Mouse (Mus musculus) forebrain, postnatal 0 days (tissue): ENCODE data around the gene Hyal2. TPM values are rescaled to one million over a fixed set of nuclear protein-coding genes. Genes with fewer than 3 reads are reported as not detected.

Experiments used
- ATAC-seq: fragments of 200-750 bp; cut with Nextera tagmentation; 2 replicates; pipeline ENCODE4 v1.8.0; 2017; ENCODE audit warnings: mild to moderate bottlenecking, moderate library complexity
- DNase-seq: peaks from one replicate; pipeline ENCODE4 v3.0.0-alpha.2; 2015
- H3K27ac ChIP-seq: fragments of 300-500 bp; sonication (generic); 2 replicates; pipeline ENCODE4 v1.5.1; 2014; ENCODE audit warnings: low read depth, mild to moderate bottlenecking, antibody characterized with exemption, low read length, moderate library complexity, mixed read lengths
- H3K27me3 ChIP-seq: fragments of 300-500 bp; sonication (generic); 2 replicates; pipeline ENCODE4 v1.6.1; 2014; ENCODE audit warnings: mild to moderate bottlenecking, low read length, mixed read lengths; ENCODE audit not compliant: insufficient read depth
- H3K36me3 ChIP-seq: fragments of 300-500 bp; sonication (generic); 2 replicates; pipeline ENCODE4 v1.6.1; 2014; ENCODE audit warnings: mild to moderate bottlenecking, moderate library complexity; ENCODE audit not compliant: insufficient read depth
- H3K4me1 ChIP-seq: fragments of 300-500 bp; sonication (generic); 2 replicates; pipeline ENCODE4 v1.6.1; 2014; ENCODE audit warnings: antibody characterized with exemption; ENCODE audit not compliant: insufficient read depth
- H3K4me2 ChIP-seq: fragments of 300-500 bp; sonication (generic); 2 replicates; pipeline ENCODE4 v1.6.1; 2014; ENCODE audit warnings: low read depth, mild to moderate bottlenecking, moderate library complexity
- H3K4me3 ChIP-seq: fragments of 300-500 bp; sonication (generic); 2 replicates; pipeline ENCODE4 v1.5.1; 2014; ENCODE audit warnings: low read depth, low read length, mixed read lengths
- H3K9ac ChIP-seq: fragments of 300-500 bp; sonication (generic); 2 replicates; pipeline ENCODE4 v1.6.1; 2014; ENCODE audit warnings: mild to moderate bottlenecking
- H3K9me3 ChIP-seq: fragments of 300-500 bp; sonication (generic); 2 replicates; pipeline ENCODE4 v1.6.1; 2016; ENCODE audit warnings: low read length
- CTCF ChIP-seq: sonication (generic); IDR thresholded peaks from 2 replicates; pipeline ENCODE4 v1.5.1; 2016; ENCODE audit warnings: antibody characterized with exemption, control low read depth, low read depth
- WGBS: fragments of 180-500 bp; shearing (Covaris S2); extraction: QIAGEN DNeasy Blood & Tissue Kit; methylation state at CpG from one replicate; pipeline ENCODE4 v1.1.7; 2014; 5-methylcytosine and 5-hydroxymethylcytosine counted together
- polyA plus RNA-seq: library from polyadenylated mRNA; unstranded; fragments of >200 nt; fragmentation: Nextera tagmentation; extraction: Ambion mirVana; gene quantifications from 2 replicates; pipeline ENCODE4 v1.2.1, GENCODE M21; 2015
- total RNA-seq: library from RNA; depleted of rRNA; stranded (reverse); fragments of >200 nt; gene quantifications from 2 replicates; pipeline ENCODE4 v1.2.3, GENCODE M21; 2014

Gene Hyal2
- total and polyA plus RNA-seq, 2 experiments from 2014 or later = 43.1 to 51.5 TPM

- ATAC-seq (no peak), DNase-seq (peak; percentile 25)
- 0 out of 2 replicates have a peak, but pooled peaks cover 10% of the 10 kb centered on the region for H3K4me1 ChIP-seq
- H3K9ac ChIP-seq = peak overlapping the region; percentile 72
- no peak overlapping the region for H3K4me3 ChIP-seq
- peak overlapping the region; percentile 62 for H3K4me2 ChIP-seq
- WGBS = 57% methylated on average over 6 of the region's 6 CpGs
- peak overlapping the region; percentile 97 for H3K27ac ChIP-seq
- H3K27me3 ChIP-seq = no peaks in the 10 kb centered on the region
- no peak for TF ChIP-seq CTCF
- H3K36me3 ChIP-seq = peaks cover 29% of the 10 kb centered on the region
- H3K9me3 ChIP-seq = no peaks in the 10 kb centered on the region
Observed at GRCm38 (mm10) chr9:107611456-107612190, 43.9 kb downstream of the Hyal2 start.

- DNase-seq (peak; percentile 98), ATAC-seq (peak; percentile 96)
- Histone ChIP-seq H3K9me3 (no peaks in the 10 kb centered on the region), H3K36me3 (peaks cover 35% of the 10 kb centered on the region), H3K27me3 (no peaks in the 10 kb centered on the region), H3K9ac (peak overlapping the region; percentile 72), H3K4me3 (peak overlapping the region; percentile 33), H3K4me2 (peak overlapping the region; percentile 62), H3K27ac (peak overlapping the region; percentile 97), H3K4me1 (0 out of 2 replicates have a peak, but pooled peaks cover 10% of the 10 kb centered on the region)
- 3% methylated on average over 38 of the region's 48 CpGs for WGBS
- peak; percentile 98 for TF ChIP-seq CTCF
Observed at GRCm38 (mm10) chr9:107612191-107612944, 44.6 kb downstream of the Hyal2 start.

GRCm38 (mm10) chr9:107612945-107613569, 45.3 kb downstream of the Hyal2 start:
- peak; percentile 32; the same call in 1 of the 2 replicates for ATAC-seq
- Histone ChIP-seq H3K4me1 (0 out of 2 replicates have a peak, but pooled peaks cover 10% of the 10 kb centered on the region), H3K9me3 (no peaks in the 10 kb centered on the region), H3K27ac (peak overlapping the region; percentile 97), H3K36me3 (peaks cover 39% of the 10 kb centered on the region), H3K4me2 (peak overlapping the region; percentile 62), H3K9ac (peak overlapping the region; percentile 72), H3K4me3 (peak overlapping the region; percentile 33), H3K27me3 (no peaks in the 10 kb centered on the region)
- peak; percentile 38 for TF ChIP-seq CTCF
- 11% methylated on average over 12 of the region's 12 CpGs for whole genome bisulfite sequencing
- DNase-seq = peak; percentile 78

- DNase-seq (no peak), ATAC-seq (no peak)
- TF ChIP-seq CTCF = no peak
- 69% methylated on average over 4 of the region's 4 CpGs for whole genome bisulfite sequencing
- Histone ChIP-seq H3K9me3 (no peaks in the 10 kb centered on the region), H3K27ac (0 out of 2 replicates have a peak overlapping the region, but pooled peaks have one; percentile 9), H3K4me3 (no peak overlapping the region), H3K27me3 (no peaks in the 10 kb centered on the region), H3K9ac (no peak overlapping the region), H3K4me2 (no peak overlapping the region), H3K4me1 (0 out of 2 replicates have a peak, but pooled peaks cover 10% of the 10 kb centered on the region), H3K36me3 (peaks cover 59% of the 10 kb centered on the region)
Observed at GRCm38 (mm10) chr9:107615035-107615434, 47.3 kb downstream of the Hyal2 start.

GRCm38 (mm10) chr9:107617461-107617860, 49.7 kb downstream of the Hyal2 start:
- no peak overlapping the region for H3K9ac ChIP-seq
- ATAC-seq (no peak), DNase-seq (no peak)
- no peak overlapping the region for H3K4me2 ChIP-seq
- H3K9me3 ChIP-seq = no peaks in the 10 kb centered on the region
- no peaks in the 10 kb centered on the region for H3K27me3 ChIP-seq
- no peaks in the 10 kb centered on the region for H3K4me1 ChIP-seq
- no peak overlapping the region for H3K4me3 ChIP-seq
- WGBS = 80% methylated on average over 2 of the region's 2 CpGs
- peaks cover 61% of the 10 kb centered on the region for H3K36me3 ChIP-seq
- TF ChIP-seq CTCF = peak; percentile 35
- no peak overlapping the region for H3K27ac ChIP-seq

GRCm38 (mm10) chr9:107618098-107618497, 50.4 kb downstream of the Hyal2 start:
- no peak overlapping the region for H3K4me3 ChIP-seq
- 77% methylated on average over 6 of the region's 6 CpGs for WGBS
- H3K27ac ChIP-seq = no peak overlapping the region
- no peaks in the 10 kb centered on the region for H3K9me3 ChIP-seq
- ATAC-seq = no peak
- H3K27me3 ChIP-seq = no peaks in the 10 kb centered on the region
- TF ChIP-seq CTCF = no peak
- peaks cover 61% of the 10 kb centered on the region for H3K36me3 ChIP-seq
- H3K4me2 ChIP-seq = no peak overlapping the region
- no peak overlapping the region for H3K9ac ChIP-seq
- DNase-seq = no peak
- H3K4me1 ChIP-seq = no peaks in the 10 kb centered on the region
